Mouse (Mus musculus): Measurements from ENCODE around the gene Mdga1.

Gene Mdga1

GRCm38 (mm10) chr17:29981568-29981967, 11.7 kb upstream of the Mdga1 start:
- DNase-seq (ENCODE audit: low read depth) = no peak

DNA sequence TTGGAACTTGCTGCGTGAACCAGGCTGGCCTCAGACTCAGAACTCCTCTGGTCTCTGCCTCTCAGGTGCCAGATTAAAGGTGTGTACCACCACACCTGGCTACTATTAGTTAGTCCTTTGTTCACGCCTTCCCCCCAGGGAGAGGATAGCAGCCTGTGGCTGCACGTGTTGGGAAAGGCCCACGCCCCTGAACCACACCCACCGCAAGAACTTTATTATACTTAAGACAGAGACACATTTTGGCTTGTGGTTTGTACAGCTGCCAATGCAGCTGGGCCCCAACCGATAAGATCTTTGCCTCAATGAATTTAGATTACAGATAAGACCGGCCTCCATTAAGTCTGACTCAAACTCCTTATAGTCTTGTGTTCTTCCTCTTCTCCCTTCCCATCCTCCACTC, 10.0 kb upstream of the Mdga1 start:
- DNase-seq (ENCODE audit: low read depth) = peak; percentile 71

- no peak for DNase-seq (ENCODE audit: low read depth)
These were observed 9.1 kb upstream of the Mdga1 start for GRCm38 (mm10) chr17:29979020-29979419.

DNA sequence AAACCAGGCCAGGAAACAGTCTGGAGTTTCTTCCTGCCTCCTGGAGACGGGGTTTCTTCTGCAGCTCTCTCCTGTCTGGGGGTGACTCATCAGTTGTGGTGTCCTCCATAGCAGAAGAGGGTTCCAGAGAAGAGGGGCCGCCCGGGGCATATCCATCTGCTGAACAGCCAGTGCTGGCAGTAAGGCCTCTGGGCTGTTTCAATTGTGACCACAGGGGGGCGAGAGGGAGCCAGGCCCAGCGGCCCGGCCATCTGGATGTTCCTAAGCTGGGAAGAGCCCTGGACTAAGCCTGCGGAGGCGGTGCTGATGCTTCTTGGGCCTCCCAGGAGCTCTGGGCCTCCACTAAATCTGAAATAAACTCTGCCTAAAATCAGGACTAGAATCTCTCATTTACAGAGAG, 5.8 kb upstream of the Mdga1 start:
- peak; percentile 79 for DNase-seq (ENCODE audit: low read depth)

- DNase-seq (ENCODE audit: low read depth) = peak; percentile 83
These were observed 3.3 kb upstream of the Mdga1 start for GRCm38 (mm10) chr17:29973226-29973625.

DNA sequence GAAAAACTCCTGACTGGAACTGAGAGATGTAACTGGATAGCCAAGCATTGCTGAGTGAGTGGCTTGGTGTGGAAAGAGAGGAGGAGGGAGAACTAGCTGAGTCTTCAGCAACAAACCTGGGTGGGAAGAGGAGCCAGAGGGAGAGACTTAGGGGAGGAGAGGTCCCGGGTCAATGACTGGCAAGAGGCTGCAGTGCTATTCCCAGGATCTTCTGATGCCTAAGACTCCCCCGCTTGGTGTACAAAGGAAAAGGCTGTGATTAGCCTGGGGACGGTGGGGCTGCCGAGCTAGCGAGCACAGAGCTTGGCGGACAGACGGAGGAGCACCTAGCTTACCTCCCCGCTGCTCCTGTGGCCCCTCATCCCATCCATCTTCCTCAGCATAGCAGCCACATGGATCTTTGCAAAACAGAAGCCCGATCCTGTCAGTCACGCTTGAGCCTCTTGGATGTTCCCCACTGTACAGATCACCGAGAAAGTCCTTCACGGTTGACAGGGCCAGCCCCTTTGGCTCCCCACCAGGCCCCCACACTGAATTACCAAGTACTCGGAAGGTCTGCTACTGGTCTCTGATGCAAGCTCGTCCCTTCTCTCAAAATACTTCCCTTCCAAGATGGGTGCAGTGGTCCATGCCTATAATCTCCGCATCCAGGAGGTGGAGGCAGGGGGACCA, 2.0 kb upstream of the Mdga1 start:
- no peak for DNase-seq (ENCODE audit: low read depth)

DNA sequence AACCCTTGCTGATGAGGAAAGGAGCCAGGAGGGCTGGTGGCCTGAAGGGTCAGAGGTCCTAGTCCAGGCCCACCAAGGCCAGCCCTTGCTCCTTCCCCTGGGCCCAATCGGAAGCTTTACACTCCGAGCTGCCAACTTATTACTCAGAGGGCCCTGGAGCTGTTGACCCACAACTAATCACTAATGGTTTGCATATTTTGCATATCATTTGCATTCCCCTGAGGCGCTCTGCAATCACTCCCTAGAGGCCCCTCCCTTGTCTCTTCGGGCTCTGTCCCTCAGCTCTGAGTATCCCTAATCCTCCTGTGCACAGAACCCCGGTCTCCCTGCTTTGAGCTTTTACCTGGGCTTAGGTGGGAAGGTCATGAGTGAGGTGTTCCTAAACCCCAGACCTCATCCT, 4.4 kb downstream of the Mdga1 start:
- no peak for DNase-seq (ENCODE audit: low read depth)

GRCm38 (mm10) chr17:29963730-29964259, 6.1 kb downstream of the Mdga1 start:
- peak; percentile 66 for DNase-seq (ENCODE audit: low read depth)

GRCm38 (mm10) chr17:29955880-29956279, 14.0 kb downstream of the Mdga1 start:
- DNase-seq (ENCODE audit: low read depth) = no peak

DNA sequence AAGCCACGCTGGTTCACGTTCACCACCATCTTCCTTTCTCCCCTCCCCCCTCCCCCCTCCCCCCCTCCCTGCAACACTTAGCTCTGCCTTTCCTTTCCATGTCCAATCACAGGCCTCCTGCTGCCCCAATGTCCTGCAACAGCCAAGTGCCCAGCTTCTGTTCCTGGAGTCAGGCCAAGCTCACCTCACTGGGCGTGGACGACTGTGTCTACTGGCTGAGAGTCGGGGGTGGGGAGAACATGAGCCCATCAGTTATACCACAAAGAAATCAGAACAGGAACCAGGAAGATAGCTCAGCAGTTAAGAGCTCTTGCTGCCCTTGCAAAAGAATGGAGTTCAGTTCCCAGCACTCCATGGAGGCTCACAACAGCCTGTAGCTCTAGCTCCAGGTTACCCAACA, 15.6 kb downstream of the Mdga1 start:
- no peak for DNase-seq (ENCODE audit: low read depth)

DNA sequence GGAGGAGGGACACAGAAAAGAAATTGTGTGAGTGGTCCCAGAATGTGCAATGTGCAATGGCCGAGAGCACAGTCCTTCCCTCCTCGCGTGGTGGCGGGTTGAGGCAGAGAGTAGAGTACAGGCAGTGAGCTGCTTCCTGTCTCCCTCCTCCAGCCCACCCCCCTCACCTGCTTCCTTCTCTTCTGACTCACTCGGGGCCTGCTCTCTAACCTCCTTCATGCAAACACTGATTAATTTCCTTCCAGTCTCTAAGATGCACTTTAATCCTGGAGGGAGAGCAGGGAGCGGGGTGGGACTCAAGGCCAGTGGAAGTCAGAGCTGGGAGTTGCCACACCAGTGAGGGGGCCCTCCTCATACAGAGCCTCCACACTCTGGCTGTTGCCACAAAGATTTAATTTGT, 18.8 kb downstream of the Mdga1 start:
- DNase-seq (ENCODE audit: low read depth) = peak; percentile 54

- DNase-seq (ENCODE audit: low read depth) = no peak
These were observed 19.3 kb downstream of the Mdga1 start for GRCm38 (mm10) chr17:29950574-29950973.

DNA sequence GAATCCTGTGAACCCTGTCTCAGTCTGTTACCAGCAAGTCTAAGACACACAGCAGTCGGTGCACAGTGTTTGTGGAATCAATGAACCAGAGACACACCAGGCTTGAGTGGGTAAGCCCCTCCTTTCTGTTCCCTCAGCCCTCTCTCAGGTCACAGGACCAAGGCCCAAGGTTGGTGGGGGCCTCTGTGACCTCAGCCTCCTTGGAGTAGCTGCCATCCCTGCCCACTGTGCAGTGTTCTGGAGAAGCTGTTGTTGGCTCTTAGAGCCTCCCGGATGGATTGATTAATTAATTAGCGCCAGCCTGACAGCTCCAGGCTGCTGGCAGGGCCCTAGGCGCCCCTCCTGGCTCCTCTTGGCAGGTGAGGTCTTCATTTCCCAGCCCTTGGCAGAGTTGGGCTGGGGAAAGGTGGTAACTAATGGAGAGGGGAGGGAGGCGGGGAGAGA, 22.6 kb downstream of the Mdga1 start:
- no peak for DNase-seq (ENCODE audit: low read depth)

- no peak for DNase-seq (ENCODE audit: low read depth)
These were observed 25.5 kb downstream of the Mdga1 start for GRCm38 (mm10) chr17:29944376-29944775.

GRCm38 (mm10) chr17:29939011-29939410, 30.9 kb downstream of the Mdga1 start:
- DNase-seq (ENCODE audit: low read depth) = no peak

- no peak for DNase-seq (ENCODE audit: low read depth)
These were observed 32.5 kb downstream of the Mdga1 start for GRCm38 (mm10) chr17:29937350-29937781.

- DNase-seq (ENCODE audit: low read depth) = peak; percentile 28
These were observed 35.6 kb downstream of the Mdga1 start for GRCm38 (mm10) chr17:29934133-29934851.

DNA sequence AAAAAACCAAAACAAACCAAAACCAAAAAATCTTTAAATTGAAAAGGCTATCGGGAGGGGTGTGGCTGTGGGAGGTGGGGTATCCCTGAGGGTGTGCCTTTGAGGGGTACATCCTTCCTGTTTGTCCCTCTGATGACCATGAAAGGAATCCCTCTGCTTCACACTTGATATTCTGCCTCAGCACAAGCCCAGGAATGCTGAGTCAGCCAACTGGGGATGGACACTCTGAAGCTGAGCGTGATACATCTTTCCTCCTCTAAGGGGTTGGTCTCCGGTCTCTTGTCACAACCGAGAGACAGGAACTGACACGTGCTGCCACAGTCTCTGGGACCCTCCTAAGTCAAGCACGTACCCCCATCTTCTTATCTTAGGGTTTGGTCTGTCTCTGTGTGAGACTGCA, 37.1 kb downstream of the Mdga1 start:
- DNase-seq (ENCODE audit: low read depth) = no peak

- DNase-seq (ENCODE audit: low read depth) = no peak
These were observed 38.5 kb downstream of the Mdga1 start for GRCm38 (mm10) chr17:29931224-29931945.

GRCm38 (mm10) chr17:29928751-29929237, 41.1 kb downstream of the Mdga1 start:
- peak; percentile 43 for DNase-seq (ENCODE audit: low read depth)

DNA sequence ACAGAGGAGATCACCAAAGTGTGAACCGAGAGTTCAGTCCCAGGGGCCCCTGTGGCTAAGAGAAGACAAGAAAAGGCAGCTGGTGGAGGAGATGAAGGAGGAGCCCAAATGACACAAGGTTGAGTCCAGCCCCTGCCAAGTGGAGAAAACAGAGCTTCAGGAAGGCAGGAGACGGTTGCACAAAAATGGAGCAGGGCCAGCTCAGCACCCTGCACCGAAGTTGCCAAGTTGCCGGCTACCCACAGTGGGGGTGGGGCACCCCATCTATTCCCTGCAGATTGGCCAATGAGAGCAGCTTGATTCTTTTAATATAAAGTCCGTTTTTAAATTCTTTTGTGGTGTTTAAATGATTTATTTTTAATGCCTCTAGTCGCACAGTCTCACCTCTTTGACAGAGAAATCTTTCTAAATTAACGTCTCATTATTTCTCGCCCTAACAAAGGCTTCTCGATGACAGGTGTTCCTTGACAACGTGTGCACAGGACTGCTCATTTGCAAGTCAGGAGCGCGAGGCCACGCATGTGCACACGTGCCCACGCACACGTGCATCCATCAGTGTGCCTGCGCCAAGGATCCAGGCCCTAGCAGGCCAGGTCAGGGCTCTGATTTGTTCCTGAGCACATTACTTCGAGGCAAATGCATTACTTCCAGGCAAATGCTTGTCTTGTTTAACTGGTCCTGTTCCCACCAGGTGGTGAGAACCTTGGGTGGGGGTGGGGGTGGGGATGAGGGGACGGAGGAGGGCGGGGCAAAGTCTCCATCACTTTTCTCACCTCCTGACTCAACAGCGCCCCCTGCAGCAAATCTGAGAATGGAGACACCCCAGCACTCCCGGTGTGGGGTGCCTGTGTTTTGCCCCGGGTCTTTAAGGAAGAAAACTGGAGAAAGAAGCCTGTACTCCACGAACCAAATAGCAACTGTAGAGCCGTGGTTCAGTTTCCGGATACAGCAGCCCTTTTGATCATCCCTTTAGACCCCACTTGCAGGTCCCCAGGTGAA, 44.0 kb downstream of the Mdga1 start:
- no peak for DNase-seq (ENCODE audit: low read depth)
